Mouse (Mus musculus) liver, embryonic 14.5 days (tissue): ENCODE measurements at regions not wholly inside any gene's neighbourhood (a gene's known extent, or its start where the extent isn't known, plus 50 kb on each side); places are given as distances from the start of the nearest gene placed in this dataset.

Experiments
- ATAC-seq: fragments of 200-750 bp; cut with Nextera tagmentation; 2 replicates; pipeline ENCODE4 v1.8.0; 2017; ENCODE audit warnings: moderate number of reproducible peaks, mild to moderate bottlenecking, moderate library complexity; ENCODE audit not compliant: insufficient read depth
- DNase-seq, 3 experiments: peaks; one replicate each; pipeline ENCODE4 v3.0.0-alpha.2; 2012 to 2013; ENCODE audit warnings: low read depth in 3 of 3, low spot score in 3 of 3
- H3K27ac ChIP-seq: fragments of 300-500 bp; sonication (generic); 2 replicates; pipeline ENCODE4 v1.5.1; 2014; ENCODE audit warnings: moderate library complexity, mild to moderate bottlenecking, control low read depth, inconsistent platforms
- H3K27me3 ChIP-seq: fragments of 300-500 bp; sonication (generic); 2 replicates; pipeline ENCODE4 v1.6.1; 2014; ENCODE audit warnings: mild to moderate bottlenecking, low read length, moderate library complexity; ENCODE audit not compliant: control insufficient read depth, insufficient read depth
- H3K36me3 ChIP-seq: fragments of 300-500 bp; sonication (generic); replicated peaks from 2 replicates; pipeline ENCODE4 v1.6.1; 2014; ENCODE audit warnings: low read depth; ENCODE audit not compliant: control insufficient read depth, insufficient read depth
- H3K4me1 ChIP-seq, 2 experiments: fragments of 200-500 bp in 1 of 2; fragments of 300-500 bp in 1 of 2; sonication (generic) in 1 of 2; replicated peaks; 2 replicates each; pipeline ENCODE4 v1.6.1; 2012 to 2014; ENCODE audit warnings: antibody characterized with exemption in 1 of 2, inconsistent platforms in 1 of 2, low read length in 1 of 2; ENCODE audit not compliant: control insufficient read depth in 2 of 2, insufficient read depth in 2 of 2
- H3K4me2 ChIP-seq: fragments of 300-500 bp; sonication (generic); 2 replicates; pipeline ENCODE4 v1.6.1; 2014; ENCODE audit warnings: low read depth, mild to moderate bottlenecking, control low read depth, moderate library complexity
- H3K4me3 ChIP-seq, 2 experiments: fragments of 200-500 bp in 1 of 2; fragments of 300-500 bp in 1 of 2; sonication (generic) in 1 of 2; 2 replicates each; pipeline ENCODE4 v1.5.1; 2012 to 2014; ENCODE audit warnings: low read depth in 2 of 2, low read length in 2 of 2, mild to moderate bottlenecking in 2 of 2, control low read depth in 1 of 2, inconsistent platforms in 1 of 2, moderate library complexity in 1 of 2; ENCODE audit not compliant: insufficient read depth in 1 of 2
- H3K9ac ChIP-seq: fragments of 300-500 bp; sonication (generic); replicated peaks from 2 replicates; pipeline ENCODE4 v1.6.1; 2014; ENCODE audit warnings: mild to moderate bottlenecking, control low read depth, moderate library complexity
- H3K9me3 ChIP-seq: fragments of 300-500 bp; sonication (generic); 2 replicates; pipeline ENCODE4 v1.6.1; 2016; ENCODE audit warnings: low read length, mixed read lengths; ENCODE audit not compliant: control insufficient read depth
- CTCF ChIP-seq: IDR thresholded peaks from 2 replicates; pipeline ENCODE4 v1.5.1; 2016; ENCODE audit warnings: antibody characterized with exemption, low read depth, control low read depth
- EP300 ChIP-seq: IDR thresholded peaks from 2 replicates; pipeline ENCODE4 v1.6.1; 2016; ENCODE audit warnings: antibody characterized with exemption, low read depth
- whole genome bisulfite sequencing: fragments of 180-500 bp; shearing (Covaris S2); extraction: QIAGEN DNeasy Blood & Tissue Kit; methylation state at CpG from one replicate; pipeline ENCODE4 v1.1.7; 2014; ENCODE audit not compliant: insufficient replicate concordance; 5-methylcytosine and 5-hydroxymethylcytosine counted together

- Histone ChIP-seq H3K36me3 (no peaks in the 10 kb centered on the region), H3K4me3 (no peak overlapping the region), H3K27ac (no peak overlapping the region), H3K9me3 (no peaks in the 10 kb centered on the region), H3K27me3 (no peaks in the 10 kb centered on the region), H3K4me2 (no peak overlapping the region), H3K9ac (no peak overlapping the region), H3K4me1 (no peaks in the 10 kb centered on the region)
- DNase-seq (no peak), ATAC-seq (no peak)
- 68% methylated on average over 3 of the region's 3 CpGs for WGBS
- TF ChIP-seq EP300 (no peak), CTCF (no peak)
Measured at GRCm38 (mm10) chr5:132882291-132882690, 339.1 kb upstream of the Auts2 start.

GRCm38 (mm10) chr5:132881170-132881569 lies 338.0 kb upstream of the Auts2 start:
- Histone ChIP-seq H3K4me3 (no peak overlapping the region), H3K4me2 (no peak overlapping the region), H3K27ac (no peak overlapping the region), H3K4me1 (no peaks in the 10 kb centered on the region), H3K9me3 (no peaks in the 10 kb centered on the region), H3K9ac (no peak overlapping the region), H3K27me3 (no peaks in the 10 kb centered on the region), H3K36me3 (no peaks in the 10 kb centered on the region)
- TF ChIP-seq CTCF, result no peak
- TF ChIP-seq EP300, result no peak
- DNase-seq (no peak), ATAC-seq (no peak)
- 70% methylated on average over 3 of the region's 3 CpGs for WGBS

GRCm38 (mm10) chr5:132876336-132876840 lies 333.2 kb upstream of the Auts2 start:
- Histone ChIP-seq H3K4me3 (no peak overlapping the region), H3K27me3 (no peaks in the 10 kb centered on the region), H3K4me1 (no peaks in the 10 kb centered on the region), H3K36me3 (no peaks in the 10 kb centered on the region), H3K4me2 (no peak overlapping the region), H3K9ac (no peak overlapping the region), H3K27ac (no peak overlapping the region), H3K9me3 (no peaks in the 10 kb centered on the region)
- ATAC-seq (no peak), DNase-seq (no peak)
- 36% methylated on average over 6 of the region's 6 CpGs for WGBS
- TF ChIP-seq CTCF, result no peak
- TF ChIP-seq EP300, result no peak

GRCm38 (mm10) chr5:132858846-132859510 lies 315.8 kb upstream of the Auts2 start:
- ATAC-seq (no peak), DNase-seq (no peak)
- Histone ChIP-seq H3K27ac (no peak overlapping the region), H3K9me3 (no peaks in the 10 kb centered on the region), H3K4me1 (no peaks in the 10 kb centered on the region), H3K4me3 (no peak overlapping the region), H3K4me2 (no peak overlapping the region), H3K9ac (no peak overlapping the region), H3K36me3 (no peaks in the 10 kb centered on the region), H3K27me3 (no peaks in the 10 kb centered on the region)
- 62% methylated on average over 5 of the region's 5 CpGs for WGBS
- no peak for TF ChIP-seq CTCF
- no peak for TF ChIP-seq EP300

- Histone ChIP-seq H3K9me3 (no peaks in the 10 kb centered on the region), H3K4me2 (no peak overlapping the region), H3K36me3 (no peaks in the 10 kb centered on the region), H3K9ac (no peak overlapping the region), H3K4me3 (no peak overlapping the region), H3K27ac (no peak overlapping the region), H3K4me1 (no peaks in the 10 kb centered on the region), H3K27me3 (no peaks in the 10 kb centered on the region)
- ATAC-seq (no peak), DNase-seq (no peak)
- TF ChIP-seq EP300, result no peak
- WGBS, result 44% methylated on average over 4 of the region's 4 CpGs
Measured at GRCm38 (mm10) chr5:132855619-132856510, 312.7 kb upstream of the Auts2 start.
